Comparison of ENCODE assay signal across 33 mouse cellular contexts in the genomic region with DNA sequence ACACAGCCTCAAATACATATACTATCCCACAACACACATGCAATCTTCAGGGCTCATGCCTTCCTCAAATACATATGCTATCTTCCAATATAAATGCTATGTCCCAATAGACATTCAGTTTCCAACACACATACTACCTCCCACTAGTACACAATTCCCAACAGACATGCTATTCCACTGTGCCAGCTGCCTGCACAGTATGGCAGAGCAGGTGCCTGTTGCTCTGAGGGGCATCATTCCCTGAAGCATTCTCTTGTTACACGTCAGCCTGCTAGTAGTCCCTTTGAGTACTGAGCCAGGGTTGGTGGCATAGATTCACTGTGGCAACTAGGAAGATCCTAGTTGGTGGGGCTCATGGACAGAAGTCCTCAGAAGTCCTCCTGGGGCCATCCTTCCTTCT. TPM values are rescaled to one million over a fixed set of nuclear protein-coding genes. Genes with fewer than 3 reads are reported as not detected.
DNase-seq lines count a peak whose midpoint lies in the region; ATAC-seq and TF ChIP-seq lines count a peak whose summit lies in the region.
"Had no signal": no experiment of that assay in that cellular context is flagged by ENCODE, and none has a peak within 500 bp of the region (broad histone marks: within the 10 kb centered on the region; RNA-seq: fewer than 3 reads in every experiment).

No protein-coding gene starts in this region.

- H3K9ac ChIP-seq in embryonic facial prominence, embryonic 14.5 days (ENCODE audit: low read depth, low read length): no peak overlapping the region
- no peak overlapping the region for H3K9ac ChIP-seq in neural tube, embryonic 15.5 days (replicated peaks)
- H3K9ac ChIP-seq: embryonic facial prominence, embryonic 12.5 days; embryonic facial prominence, embryonic 15.5 days; forebrain, embryonic 13.5 days; forebrain, embryonic 15.5 days had no signal

- WGBS in embryonic facial prominence, embryonic 14.5 days: 68% methylated on average over 1 of the region's 1 CpGs
- 72% methylated on average over 1 of the region's 1 CpGs for WGBS in embryonic facial prominence, embryonic 10.5 days
- 60% methylated on average over 1 of the region's 1 CpGs for WGBS in neural tube, embryonic 15.5 days

- no peak overlapping the region for H3K27ac ChIP-seq in embryonic facial prominence, embryonic 14.5 days (replicated peaks; ENCODE audit: low read depth, low read length)
- H3K27ac ChIP-seq in embryonic facial prominence, embryonic 10.5 days (replicated peaks): no peak overlapping the region
- H3K27ac ChIP-seq in layer of hippocampus, adult 2 months: 0 out of 2 replicates have a peak overlapping the region, but pooled peaks have one; percentile 69
- no peak overlapping the region for H3K27ac ChIP-seq in neural tube, embryonic 15.5 days (replicated peaks)
- H3K27ac ChIP-seq: embryonic facial prominence, embryonic 12.5 days; embryonic facial prominence, embryonic 15.5 days; forebrain, embryonic 13.5 days; forebrain, embryonic 15.5 days had no signal

- H3K36me3 ChIP-seq in embryonic facial prominence, embryonic 14.5 days (ENCODE audit: control insufficient read depth, insufficient read depth, low read length): no peaks in the 10 kb centered on the region
- no peaks in the 10 kb centered on the region for H3K36me3 ChIP-seq in embryonic facial prominence, embryonic 10.5 days (replicated peaks)
- no peaks in the 10 kb centered on the region for H3K36me3 ChIP-seq in neural tube, embryonic 15.5 days
- H3K36me3 ChIP-seq: embryonic facial prominence, embryonic 12.5 days; embryonic facial prominence, embryonic 15.5 days; forebrain, embryonic 15.5 days; G1E had no signal

- no peaks in the 10 kb centered on the region for H3K27me3 ChIP-seq in embryonic facial prominence, embryonic 14.5 days (replicated peaks; ENCODE audit: control insufficient read depth, insufficient read depth, low read length)
- no peaks in the 10 kb centered on the region for H3K27me3 ChIP-seq in embryonic facial prominence, embryonic 10.5 days (replicated peaks; ENCODE audit: low read depth, poor library complexity, severe bottlenecking)
- H3K27me3 ChIP-seq in neural tube, embryonic 15.5 days (replicated peaks): no peaks in the 10 kb centered on the region
- H3K27me3 ChIP-seq: CH12.LX; embryonic facial prominence, embryonic 12.5 days; embryonic facial prominence, embryonic 15.5 days; forebrain, embryonic 13.5 days; forebrain, embryonic 15.5 days had no signal

- no peak overlapping the region for H3K4me2 ChIP-seq in embryonic facial prominence, embryonic 14.5 days (ENCODE audit: low read depth, low read length)
- H3K4me2 ChIP-seq in neural tube, embryonic 15.5 days: no peak overlapping the region
- H3K4me2 ChIP-seq: embryonic facial prominence, embryonic 12.5 days; embryonic facial prominence, embryonic 15.5 days; forebrain, embryonic 13.5 days; forebrain, embryonic 15.5 days had no signal

- no peak overlapping the region for H3K4me3 ChIP-seq in embryonic facial prominence, embryonic 14.5 days (ENCODE audit: low read depth, low read length)
- H3K4me3 ChIP-seq in embryonic facial prominence, embryonic 10.5 days: no peak overlapping the region
- no peak overlapping the region for H3K4me3 ChIP-seq in layer of hippocampus, adult 2 months
- H3K4me3 ChIP-seq in neural tube, embryonic 15.5 days (replicated peaks): no peak overlapping the region
- H3K4me3 ChIP-seq: embryonic facial prominence, embryonic 12.5 days; embryonic facial prominence, embryonic 15.5 days; erythroblast, embryonic 14.5 days; forebrain, embryonic 13.5 days; forebrain, embryonic 15.5 days had no signal

- no peaks in the 10 kb centered on the region for H3K9me3 ChIP-seq in embryonic facial prominence, embryonic 14.5 days (ENCODE audit: control insufficient read depth, low read length)
- no peaks in the 10 kb centered on the region for H3K9me3 ChIP-seq in embryonic facial prominence, embryonic 10.5 days
- no peaks in the 10 kb centered on the region for H3K9me3 ChIP-seq in neural tube, embryonic 15.5 days (replicated peaks)
- H3K9me3 ChIP-seq: embryonic facial prominence, embryonic 12.5 days; embryonic facial prominence, embryonic 15.5 days; forebrain, embryonic 13.5 days; forebrain, embryonic 15.5 days; G1E had no signal

- ATAC-seq in embryonic facial prominence, embryonic 14.5 days (ENCODE audit: low read depth): peak; percentile 85; the same call in 1 of the 2 replicates
- ATAC-seq in neural tube, embryonic 15.5 days (ENCODE audit: low FRiP score): no peak
- ATAC-seq: activated CD4-positive, CD25-positive, alpha-beta regulatory T cell, adult 4 months; CD4-positive, CD25-positive, alpha-beta regulatory T cell, adult 4 months; forebrain, embryonic 13.5 days; Patski had no signal

- no peak for DNase-seq in embryonic facial prominence, embryonic 14.5 days (ENCODE audit: low spot score)
- no peak for DNase-seq in embryonic facial prominence, embryonic 10.5 days (ENCODE audit: low spot score)
- peak; percentile 16 to 44 for DNase-seq in layer of hippocampus, adult 2 months (ENCODE audit: low spot score in 2 of 2)
- no peak for DNase-seq in layer of hippocampus, adult 9-10 months (ENCODE audit: low spot score)
- peak; percentile 18 to 25 for DNase-seq in layer of hippocampus, postnatal 10 days (ENCODE audit: low spot score in 2 of 2)
- DNase-seq in layer of hippocampus, postnatal 25 days (ENCODE audit: extremely low spot score in 1 of 2, low spot score in 1 of 2): no peak
- peak; percentile 8 for DNase-seq in neural tube, embryonic 10.5 days (ENCODE audit: extremely low spot score, low spot score)
- DNase-seq: adrenal gland, adult 8-10 months; adrenal gland, postnatal 14 days; adrenal gland, postnatal 36 days; B cell, adult 2 months; cerebellum, adult 11 months; cerebellum, adult 18-20 months; cerebellum, adult 8-10 months; cerebellum, adult 9-11 months; cerebellum, postnatal 14 days; cerebellum, postnatal 36 days; embryo, embryonic 11 days had no signal

- no peak for TF ChIP-seq CTCF in layer of hippocampus, adult 2 months (conservative IDR thresholded peaks at IDR 0.05)

- no peaks in the 10 kb centered on the region for H3K4me1 ChIP-seq in embryonic facial prominence, embryonic 14.5 days (ENCODE audit: control insufficient read depth, insufficient read depth, low read length)
- H3K4me1 ChIP-seq in embryonic facial prominence, embryonic 10.5 days: no peaks in the 10 kb centered on the region
- H3K4me1 ChIP-seq in neural tube, embryonic 15.5 days: no peaks in the 10 kb centered on the region
- H3K4me1 ChIP-seq: embryonic facial prominence, embryonic 12.5 days; embryonic facial prominence, embryonic 15.5 days; forebrain, embryonic 13.5 days; forebrain, embryonic 15.5 days had no signal

RNA-seq across cellular contexts. Expression of a gene that starts 2.1 kb away (rescaled TPM):
- polyA plus RNA-seq in embryonic facial prominence, embryonic 14.5 days (2014; fragmentation: Nextera tagmentation; extraction: Ambion mirVana): 0.25 TPM in 1 of 2 replicates, not detected in the other
- polyA plus RNA-seq in embryonic facial prominence, embryonic 10.5 days (2016; fragmentation: Nextera tagmentation; extraction: Ambion mirVana): not detected in 2 replicates
- under 1 TPM in 1 of 2 experiments, not detected in 1; 0.31 TPM for total RNA-seq in layer of hippocampus, adult 2 months (2021)
- total RNA-seq in layer of hippocampus, postnatal 10 days (2021): under 1 TPM; 0.18 to 0.30 TPM
- under 1 TPM; 0.17 to 0.31 TPM for total RNA-seq in layer of hippocampus, postnatal 25 days (2021)
- polyA plus RNA-seq in neural tube, embryonic 15.5 days (2015; fragmentation: Nextera tagmentation; extraction: Ambion mirVana): 2.1 TPM in 1 of 2 replicates, not detected in the other
- total RNA-seq: adrenal gland, postnatal 14 days; common myeloid progenitor, adult 5-6 weeks had no signal
- polyA plus RNA-seq: brain, embryonic 14.5 days; embryonic facial prominence, embryonic 12.5 days; erythroblast, embryonic 14.5 days; forebrain, embryonic 11.5 days; forebrain, embryonic 13.5 days; forebrain, embryonic 15.5 days; Patski had no signal

RNA-seq across cellular contexts. Expression of a gene that starts 34.2 kb away (rescaled TPM):
- polyA plus RNA-seq in embryonic facial prominence, embryonic 14.5 days (2014; fragmentation: Nextera tagmentation; extraction: Ambion mirVana): not detected in 2 replicates
- polyA plus RNA-seq in embryonic facial prominence, embryonic 10.5 days (2016; fragmentation: Nextera tagmentation; extraction: Ambion mirVana): not detected in 2 replicates
- 10 to 100 TPM in 1 of 2 experiments, 1 to 10 TPM in 1; 9.4 to 10.6 TPM for total RNA-seq in layer of hippocampus, adult 2 months (2021)
- total RNA-seq in layer of hippocampus, postnatal 10 days (2021): 10 to 100 TPM; 13.2 to 14.0 TPM
- 10 to 100 TPM; 15.3 to 17.6 TPM for total RNA-seq in layer of hippocampus, postnatal 25 days (2021)
- 0.05 TPM in 1 of 2 replicates, not detected in the other for polyA plus RNA-seq in neural tube, embryonic 15.5 days (2015; fragmentation: Nextera tagmentation; extraction: Ambion mirVana)
- total RNA-seq: adrenal gland, adult 18-20 months; adrenal gland, adult 8-10 months; adrenal gland, postnatal 14 days; adrenal gland, postnatal 36 days; CH12.LX; common myeloid progenitor, adult 5-6 weeks had no signal
- polyA plus RNA-seq: brain, embryonic 14.5 days; CD4-positive, CD25-positive, alpha-beta regulatory T cell, adult 4 months; embryonic facial prominence, embryonic 12.5 days; embryonic facial prominence, embryonic 15.5 days; erythroblast, embryonic 14.5 days; forebrain, embryonic 11.5 days; forebrain, embryonic 13.5 days; forebrain, embryonic 15.5 days; G1E; Patski had no signal

Comparison
In these comparisons a context has a peak if more than half of its experiments do, and no peak if none do; other contexts are left out.
1. DNase-seq: peak in layer of hippocampus, adult 2 months (2 of 2), layer of hippocampus, postnatal 10 days (2 of 2) and neural tube, embryonic 10.5 days (single experiment); none in embryonic facial prominence, embryonic 14.5 days (single experiment), embryonic facial prominence, embryonic 10.5 days (single experiment), layer of hippocampus, adult 9-10 months (single experiment) and layer of hippocampus, postnatal 25 days (0 of 2).